Mouse (Mus musculus) intestine, embryonic 16.5 days (tissue): ENCODE results near the gene Bend5. TPM values are rescaled to one million over a fixed set of nuclear protein-coding genes. Genes with fewer than 3 reads are reported as not detected.

ENCODE experiments used
- ATAC-seq: fragments of 200-750 bp; cut with Nextera tagmentation; 2 replicates; pipeline ENCODE4 v1.8.0; 2017; ENCODE audit warnings: moderate TSS enrichment, moderate library complexity
- H3K27ac ChIP-seq: fragments of 300-500 bp; sonication (generic); 2 replicates; pipeline ENCODE4 v1.5.1; 2014; ENCODE audit warnings: mild to moderate bottlenecking, low read length
- H3K27me3 ChIP-seq: fragments of 300-500 bp; sonication (generic); replicated peaks from 2 replicates; pipeline ENCODE4 v1.6.1; 2014; ENCODE audit warnings: low read length, control low read depth, mixed read lengths; ENCODE audit not compliant: control insufficient read depth, insufficient read depth
- H3K36me3 ChIP-seq: fragments of 300-500 bp; sonication (generic); 2 replicates; pipeline ENCODE4 v1.6.1; 2014; ENCODE audit warnings: low read length, control low read depth; ENCODE audit not compliant: control insufficient read depth, insufficient read depth
- H3K4me1 ChIP-seq: fragments of 300-500 bp; sonication (generic); 2 replicates; pipeline ENCODE4 v1.6.1; 2014; ENCODE audit warnings: low read length, control low read depth, mixed read lengths; ENCODE audit not compliant: control insufficient read depth, insufficient read depth
- H3K4me2 ChIP-seq: fragments of 300-500 bp; sonication (generic); 2 replicates; pipeline ENCODE4 v1.6.1; 2014; ENCODE audit warnings: low read depth, low read length, control low read depth
- H3K4me3 ChIP-seq: fragments of 300-500 bp; sonication (generic); 2 replicates; pipeline ENCODE4 v1.5.1; 2014; ENCODE audit warnings: mild to moderate bottlenecking, low read length
- H3K9ac ChIP-seq: fragments of 300-500 bp; sonication (generic); 2 replicates; pipeline ENCODE4 v1.6.1; 2014; ENCODE audit warnings: low read depth, low read length
- H3K9me3 ChIP-seq: fragments of 300-500 bp; sonication (generic); 2 replicates; pipeline ENCODE4 v1.6.1; 2016; ENCODE audit warnings: low read length, control low read depth; ENCODE audit not compliant: control insufficient read depth
- WGBS: fragments of 180-500 bp; shearing (Covaris S2); extraction: QIAGEN DNeasy Blood & Tissue Kit; methylation state at CpG from one replicate; pipeline ENCODE4 v1.1.7; 2014; 5-methylcytosine and 5-hydroxymethylcytosine counted together
- polyA plus RNA-seq: library from polyadenylated mRNA; unstranded; fragments of >200 nt; fragmentation: Nextera tagmentation; extraction: Ambion mirVana; gene quantifications from 2 replicates; pipeline ENCODE4 v1.2.1, GENCODE M21; 2015

The Bend5 gene
- polyA plus RNA-seq, 1 experiment from 2014 or later = 29.5 TPM

DNA sequence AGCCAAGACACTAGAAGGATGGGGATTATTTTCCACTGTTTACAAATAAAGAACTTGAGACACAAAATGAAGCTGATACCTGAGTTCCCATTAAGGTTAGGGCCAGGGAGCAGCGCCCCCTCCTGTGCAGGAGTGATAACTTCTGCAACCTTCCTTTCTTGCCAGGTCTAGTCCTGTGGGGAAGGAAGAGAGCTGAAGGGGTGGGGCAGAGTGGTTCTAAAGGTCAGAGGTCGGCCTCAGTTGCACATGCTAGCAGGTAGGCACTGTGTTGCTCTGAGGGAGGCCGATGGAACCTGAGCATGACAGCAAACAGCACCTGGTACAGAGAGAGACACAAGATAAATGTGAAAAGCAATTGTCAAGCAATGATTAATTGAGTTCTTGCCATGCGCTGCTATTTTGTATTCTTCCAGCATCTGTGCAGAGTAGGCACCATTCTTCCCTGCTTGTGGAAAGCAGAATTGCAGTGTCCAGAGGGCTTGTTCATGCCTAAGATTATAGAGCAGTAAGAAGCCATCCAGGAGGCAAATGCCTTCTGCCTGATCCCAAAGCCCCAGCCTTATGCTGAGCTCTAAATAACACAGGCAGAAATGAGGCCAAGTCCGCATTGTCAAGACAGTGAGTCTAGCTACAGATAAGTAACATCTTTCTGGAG is 79.1 kb downstream of the Bend5 start:
- Histone ChIP-seq H3K9me3 (no peaks in the 10 kb centered on the region), H3K36me3 (no peaks in the 10 kb centered on the region), H3K27ac (no peak overlapping the region), H3K27me3 (no peaks in the 10 kb centered on the region), H3K4me3 (no peak overlapping the region), H3K4me2 (no peak overlapping the region), H3K9ac (no peak overlapping the region), H3K4me1 (no peaks in the 10 kb centered on the region)
- ATAC-seq = peak; percentile 69; the same call in 1 of the 2 replicates
- 61% methylated on average over 5 of the region's 5 CpGs for WGBS

DNA sequence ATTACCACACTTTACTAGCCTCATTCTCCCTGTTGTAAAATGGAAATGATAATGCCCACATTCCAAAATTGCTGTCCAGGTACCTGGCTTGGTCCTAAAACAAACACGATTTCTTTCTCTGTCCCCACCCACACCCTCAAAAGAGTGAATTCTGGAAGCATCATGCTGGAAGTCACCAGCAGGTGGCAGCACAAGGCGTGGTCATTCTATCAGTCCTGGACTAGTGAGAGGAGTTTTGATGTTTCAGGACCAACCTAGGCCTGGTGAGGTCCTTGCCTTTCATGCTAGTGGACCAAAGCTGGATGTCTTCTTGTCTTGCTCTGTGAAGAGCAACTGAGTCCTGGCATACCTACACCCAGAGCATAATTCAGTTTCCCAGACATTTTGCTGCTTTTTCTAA is 81.1 kb downstream of the Bend5 start:
- no peaks in the 10 kb centered on the region for H3K9me3 ChIP-seq
- H3K27ac ChIP-seq = no peak overlapping the region
- H3K9ac ChIP-seq = no peak overlapping the region
- no peak overlapping the region for H3K4me3 ChIP-seq
- ATAC-seq = no peak
- H3K4me2 ChIP-seq = no peak overlapping the region
- H3K36me3 ChIP-seq = no peaks in the 10 kb centered on the region
- WGBS = 8% methylated on average over 2 of the region's 2 CpGs
- no peaks in the 10 kb centered on the region for H3K4me1 ChIP-seq
- H3K27me3 ChIP-seq = no peaks in the 10 kb centered on the region

DNA sequence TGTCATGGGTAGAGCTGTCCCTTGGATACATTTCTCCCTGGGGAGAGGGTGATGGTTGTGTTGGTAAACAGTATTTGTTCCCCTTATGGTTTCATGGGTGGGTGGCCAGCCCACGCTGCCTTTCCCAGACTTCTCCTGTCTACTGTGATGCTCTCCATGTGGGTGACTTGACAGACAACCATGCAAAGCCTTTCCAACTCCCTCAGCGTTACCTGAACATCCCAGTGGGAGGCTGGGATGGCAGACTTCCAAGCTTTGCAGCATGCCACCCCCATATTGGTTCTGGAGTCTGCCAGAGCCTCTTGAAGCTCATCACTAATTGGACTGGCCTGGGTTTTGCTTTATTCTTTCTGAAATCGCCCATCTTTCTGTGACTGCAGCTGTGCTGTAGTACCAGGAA is 83.9 kb downstream of the Bend5 start:
- H3K9ac ChIP-seq = no peak overlapping the region
- H3K4me3 ChIP-seq = no peak overlapping the region
- H3K9me3 ChIP-seq = no peaks in the 10 kb centered on the region
- ATAC-seq = no peak
- no peaks in the 10 kb centered on the region for H3K36me3 ChIP-seq
- WGBS = 59% methylated on average over 3 of the region's 3 CpGs
- H3K27ac ChIP-seq = no peak overlapping the region
- H3K4me1 ChIP-seq = no peaks in the 10 kb centered on the region
- no peaks in the 10 kb centered on the region for H3K27me3 ChIP-seq
- no peak overlapping the region for H3K4me2 ChIP-seq

DNA sequence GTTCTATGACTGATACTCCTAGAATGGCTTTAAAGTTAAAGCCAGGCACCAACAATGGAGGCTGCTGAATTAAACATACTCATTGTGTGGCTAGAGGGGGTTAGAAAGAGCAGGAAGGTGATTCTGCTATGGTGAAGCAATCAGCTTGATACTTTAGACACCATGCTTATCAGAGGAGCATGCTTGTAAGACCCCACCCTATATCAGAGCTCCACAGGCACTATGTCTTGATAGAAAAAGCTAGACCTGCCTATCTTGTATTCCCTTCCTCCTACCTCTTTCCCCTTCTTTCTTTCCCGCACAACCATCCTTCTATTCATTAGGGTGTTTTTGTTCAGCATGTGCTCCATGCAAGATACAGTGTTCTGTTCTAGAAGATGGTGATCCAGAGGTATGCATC is 86.6 kb downstream of the Bend5 start:
- 92% methylated on average over 1 of the region's 1 CpGs for WGBS
- ATAC-seq = no peak
- H3K27ac ChIP-seq = no peak overlapping the region

DNA sequence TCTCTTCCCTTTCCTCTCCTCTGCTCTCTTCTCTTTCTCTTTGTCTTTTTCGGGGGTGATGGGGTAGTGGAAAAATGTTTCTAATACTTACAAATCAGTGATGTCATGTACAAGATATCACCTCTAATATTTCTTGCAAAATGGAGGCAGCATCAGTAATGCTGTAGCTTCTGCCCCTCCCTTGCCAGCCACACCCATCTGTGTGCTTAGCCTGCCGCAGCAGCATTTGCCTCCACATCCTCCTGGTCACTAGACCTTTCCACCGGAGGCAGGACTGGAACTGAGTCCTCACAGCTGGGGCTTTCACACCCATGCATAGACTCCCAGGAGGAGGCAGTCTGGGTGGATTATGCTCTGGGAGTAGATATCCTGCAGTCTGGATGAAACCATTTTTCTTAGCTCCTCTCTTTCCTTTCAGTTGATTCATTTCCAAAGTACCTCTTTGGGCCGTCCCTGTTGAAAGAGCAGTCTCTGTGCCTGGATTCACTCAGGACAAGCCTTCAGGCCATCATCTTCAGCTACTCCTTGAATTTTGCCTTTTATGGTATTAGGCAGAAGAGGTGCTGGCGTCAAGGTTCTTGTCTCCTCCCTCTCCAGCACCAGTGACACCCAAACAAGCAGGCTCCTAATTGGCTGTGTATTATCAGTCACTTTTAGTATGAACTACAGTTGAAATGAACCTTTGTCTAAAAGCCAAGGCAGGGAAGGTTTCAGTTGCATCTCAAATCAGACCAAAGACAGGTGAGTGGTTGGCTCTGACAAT is 88.3 kb downstream of the Bend5 start:
- WGBS = 56% methylated on average over 5 of the region's 5 CpGs
- no peak overlapping the region for H3K27ac ChIP-seq
- H3K4me2 ChIP-seq = no peak overlapping the region
- no peak overlapping the region for H3K4me3 ChIP-seq
- no peaks in the 10 kb centered on the region for H3K4me1 ChIP-seq
- H3K27me3 ChIP-seq = no peaks in the 10 kb centered on the region
- H3K36me3 ChIP-seq = no peaks in the 10 kb centered on the region
- peak; percentile 53 for ATAC-seq
- no peak overlapping the region for H3K9ac ChIP-seq
- H3K9me3 ChIP-seq = no peaks in the 10 kb centered on the region

More for the DNA sequence above, 86.6 kb downstream of the Bend5 start:
- Histone ChIP-seq H3K9me3 (no peaks in the 10 kb centered on the region), H3K4me2 (no peak overlapping the region), H3K4me3 (no peak overlapping the region), H3K27me3 (no peaks in the 10 kb centered on the region), H3K9ac (no peak overlapping the region), H3K36me3 (no peaks in the 10 kb centered on the region), H3K4me1 (no peaks in the 10 kb centered on the region)

DNA sequence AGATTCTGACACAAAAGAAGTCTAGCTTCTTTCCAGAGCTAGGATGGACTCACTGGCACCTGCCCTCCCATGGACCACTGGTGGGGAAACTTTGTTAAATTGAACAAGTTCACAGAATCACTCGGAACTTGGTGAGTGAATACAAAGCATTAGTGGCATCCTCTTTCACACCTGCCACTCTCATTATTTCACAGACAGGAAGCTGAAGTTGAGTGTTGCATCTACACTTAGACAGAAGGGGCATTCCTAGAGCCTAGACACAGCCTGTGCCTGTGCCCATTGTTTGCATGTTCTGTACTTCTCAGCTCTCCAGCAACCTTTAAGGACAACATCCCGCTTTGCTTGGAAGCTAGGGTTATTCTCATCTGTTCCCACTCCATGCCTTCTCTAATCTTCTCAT is 90.1 kb downstream of the Bend5 start:
- ATAC-seq = no peak
- Histone ChIP-seq H3K9ac (no peak overlapping the region), H3K4me1 (no peaks in the 10 kb centered on the region), H3K36me3 (no peaks in the 10 kb centered on the region), H3K27ac (no peak overlapping the region), H3K9me3 (no peaks in the 10 kb centered on the region), H3K4me3 (no peak overlapping the region), H3K4me2 (no peak overlapping the region), H3K27me3 (no peaks in the 10 kb centered on the region)
- WGBS = 78% methylated on average over 2 of the region's 2 CpGs
